Mouse (Mus musculus) myocyte (in vitro differentiated cells): ENCODE results near the gene Gucy2d. TPM values are rescaled to one million over a fixed set of nuclear protein-coding genes. Genes with fewer than 3 reads are reported as not detected.

ENCODE experiments used
- H3K27me3 ChIP-seq: one replicate; pipeline ENCODE4 v1.6.1; 2011; ENCODE audit not compliant: control insufficient read depth, insufficient read depth, insufficient read length
- H3K36me3 ChIP-seq: one replicate; pipeline ENCODE4 v1.6.1; 2011; ENCODE audit not compliant: control insufficient read depth, insufficient read depth
- H3K4me2 ChIP-seq: one replicate; pipeline ENCODE4 v1.6.1; 2011; ENCODE audit warnings: low read depth, control low read depth
- H3K4me3 ChIP-seq: one replicate; pipeline ENCODE4 v1.5.1; 2011; ENCODE audit warnings: mild to moderate bottlenecking, control low read depth, moderate library complexity
- H3K79me2 ChIP-seq: one replicate; pipeline ENCODE4 v1.6.1; 2011; ENCODE audit not compliant: control insufficient read depth, insufficient read depth
- H3ac ChIP-seq: one replicate; pipeline ENCODE4 v1.6.1; 2011; ENCODE audit not compliant: control insufficient read depth, insufficient read length
- CEBPB ChIP-seq: IDR thresholded peaks from 2 replicates; pipeline ENCODE4 v1.6.1; 2011; ENCODE audit warnings: mild to moderate bottlenecking, moderate library complexity; ENCODE audit not compliant: poor library complexity, insufficient read depth, severe bottlenecking
- E2F4 ChIP-seq: IDR thresholded peaks from one replicate; pipeline ENCODE4 v1.6.1; 2011; ENCODE audit warnings: mild to moderate bottlenecking, control low read depth, moderate library complexity; ENCODE audit not compliant: insufficient read depth
- MAX ChIP-seq: IDR thresholded peaks from one replicate; pipeline ENCODE4 v1.6.1; 2011; ENCODE audit warnings: low read depth, mild to moderate bottlenecking, control low read depth
- MYOD1 ChIP-seq, 3 experiments: IDR thresholded peaks; one replicate each; pipeline ENCODE4 v1.6.1; 2011; ENCODE audit warnings: control low read depth in 2 of 3, low read depth in 2 of 3, mild to moderate bottlenecking in 2 of 3, moderate library complexity in 1 of 3; ENCODE audit not compliant: insufficient read length in 2 of 3, control insufficient read depth in 1 of 3
- MYOG ChIP-seq, 3 experiments: IDR thresholded peaks; one replicate each; pipeline ENCODE4 v1.6.1; 2011; ENCODE audit warnings: control low read depth in 2 of 3, low read depth in 2 of 3, mild to moderate bottlenecking in 2 of 3; ENCODE audit not compliant: insufficient read length in 2 of 3, control insufficient read depth in 1 of 3, insufficient read depth in 1 of 3
- POLR2A ChIP-seq: IDR thresholded peaks from one replicate; pipeline ENCODE4 v1.6.1; 2011; ENCODE audit warnings: low read depth, mild to moderate bottlenecking, control low read depth, moderate library complexity; ENCODE audit not compliant: insufficient read length
- POLR2AphosphoS2 ChIP-seq: IDR thresholded peaks from one replicate; pipeline ENCODE4 v1.6.1; 2011; ENCODE audit warnings: low read depth, control low read depth; ENCODE audit not compliant: insufficient read length
- REST ChIP-seq: IDR thresholded peaks from one replicate; pipeline ENCODE4 v1.6.1; 2011; ENCODE audit warnings: mild to moderate bottlenecking, control low read depth, moderate library complexity; ENCODE audit not compliant: insufficient read depth, insufficient read length
- SRF ChIP-seq: IDR thresholded peaks from one replicate; pipeline ENCODE4 v1.6.1; 2011; ENCODE audit warnings: low read depth; ENCODE audit not compliant: control insufficient read depth, insufficient read length
- TCF12 ChIP-seq: IDR thresholded peaks from one replicate; pipeline ENCODE4 v1.6.1; 2011; ENCODE audit warnings: mild to moderate bottlenecking, control low read depth; ENCODE audit not compliant: poor library complexity, insufficient read depth, severe bottlenecking
- TCF3 ChIP-seq: IDR thresholded peaks from one replicate; pipeline ENCODE4 v1.6.1; 2011; ENCODE audit warnings: low read depth, control low read depth; ENCODE audit not compliant: insufficient read length
- USF1 ChIP-seq: IDR thresholded peaks from one replicate; pipeline ENCODE4 v1.6.1; 2011; ENCODE audit warnings: low read depth, mild to moderate bottlenecking, control low read depth, moderate library complexity
- polyA plus RNA-seq: library from polyadenylated mRNA; unstranded; fragments of >200 nt; fragmentation: generic; extraction: Trizol; gene quantifications from one replicate; pipeline ENCODE4 v1.2.1, GENCODE M21; 2012; ENCODE audit warnings: missing spikeins

The Gucy2d gene
- polyA plus RNA-seq, 1 experiment: not detected

GRCm38 (mm10) chr7:98426641-98427040, 13.6 kb upstream of the Gucy2d start:
- Histone ChIP-seq H3K4me2 (no peak overlapping the region), H3K4me3 (no peak overlapping the region), H3ac (no peak overlapping the region), H3K36me3 (no peaks in the 10 kb centered on the region), H3K79me2 (no peaks in the 10 kb centered on the region), H3K27me3 (no peaks in the 10 kb centered on the region)
- TF ChIP-seq TCF3 (no peak), SRF (no peak), POLR2AphosphoS2 (no peak), USF1 (no peak), POLR2A (no peak), REST (no peak)

GRCm38 (mm10) chr7:98427115-98427835, 12.9 kb upstream of the Gucy2d start:
- TF ChIP-seq SRF (no peak), TCF3 (no peak), POLR2A (no peak), REST (no peak)
- Histone ChIP-seq H3K4me2 (peak overlapping the region; percentile 30), H3K36me3 (no peaks in the 10 kb centered on the region), H3ac (no peak overlapping the region), H3K79me2 (no peaks in the 10 kb centered on the region), H3K4me3 (no peak overlapping the region), H3K27me3 (no peaks in the 10 kb centered on the region)

- no peaks in the 10 kb centered on the region for H3K36me3 ChIP-seq
These were observed 10.6 kb upstream of the Gucy2d start for GRCm38 (mm10) chr7:98429579-98429978.

GRCm38 (mm10) chr7:98430785-98431184, 9.4 kb upstream of the Gucy2d start:
- Histone ChIP-seq H3K4me3 (no peak overlapping the region), H3K27me3 (no peaks in the 10 kb centered on the region), H3K4me2 (no peak overlapping the region), H3ac (no peak overlapping the region), H3K36me3 (no peaks in the 10 kb centered on the region), H3K79me2 (no peaks in the 10 kb centered on the region)
- TF ChIP-seq USF1 (no peak), MYOG (IDR thresholded peaks at IDR 0.05; ENCODE audit: control insufficient read depth in 1 of 3, insufficient read depth in 1 of 3, insufficient read length in 2 of 3, low read depth in 2 of 3) (no peak), TCF3 (no peak), REST (no peak), TCF12 (no peak), E2F4 (no peak), POLR2A (no peak), POLR2AphosphoS2 (no peak), MYOD1 (IDR thresholded peaks at IDR 0.05; ENCODE audit: control insufficient read depth in 1 of 3, insufficient read length in 2 of 3, low read depth in 2 of 3) (no peak), CEBPB (no peak), SRF (no peak), MAX (no peak)

More at GRCm38 (mm10) chr7:98429579-98429978, 10.6 kb upstream of the Gucy2d start:
- Histone ChIP-seq H3ac (no peak overlapping the region), H3K4me2 (no peak overlapping the region), H3K27me3 (no peaks in the 10 kb centered on the region), H3K79me2 (no peaks in the 10 kb centered on the region), H3K4me3 (no peak overlapping the region)
- TF ChIP-seq POLR2A: no peak
- no peak for TF ChIP-seq USF1
- no peak for TF ChIP-seq CEBPB
- TF ChIP-seq SRF: no peak

GRCm38 (mm10) chr7:98437629-98438028, 2.6 kb upstream of the Gucy2d start:
- Histone ChIP-seq H3K4me2 (no peak overlapping the region), H3ac (no peak overlapping the region), H3K36me3 (no peaks in the 10 kb centered on the region), H3K79me2 (no peaks in the 10 kb centered on the region), H3K27me3 (no peaks in the 10 kb centered on the region), H3K4me3 (no peak overlapping the region)
- TF ChIP-seq USF1 (no peak), E2F4 (no peak), POLR2A (no peak), MYOD1 (IDR thresholded peaks at IDR 0.05; ENCODE audit: control insufficient read depth in 1 of 3, insufficient read length in 2 of 3, low read depth in 2 of 3) (no peak), TCF12 (no peak), MYOG (IDR thresholded peaks at IDR 0.05; ENCODE audit: control insufficient read depth in 1 of 3, insufficient read depth in 1 of 3, insufficient read length in 2 of 3, low read depth in 2 of 3) (no peak), TCF3 (no peak), MAX (no peak), SRF (no peak), CEBPB (no peak), POLR2AphosphoS2 (no peak), REST (no peak)
